Mouse (Mus musculus) retina, adult 2 months (tissue): ENCODE results near the gene Ing2.
A peak's percentile ranks its signal among the peaks of the same experiment; 100 is the strongest.

Source experiments
- DNase-seq: peaks from one replicate; pipeline ENCODE4 v3.0.0-alpha.2; 2012; ENCODE audit warnings: low read depth, low spot score

Gene Ing2

GRCm38 (mm10) chr8:47674777-47675710 lies at the start of gene Ing2:
Gene Ing2, minus strand, starts transcription at chr8:47675556.
- DNase-seq, result peak; percentile 99

- no peak for DNase-seq
Measured at GRCm38 (mm10) chr8:47721609-47722008, 46.3 kb upstream of the Ing2 start.

- no peak for DNase-seq
Measured at GRCm38 (mm10) chr8:47718641-47719040, 43.3 kb upstream of the Ing2 start.

GRCm38 (mm10) chr8:47713761-47714745 lies 38.7 kb upstream of the Ing2 start, which contains the start of gene Cdkn2aip:
Gene Cdkn2aip, minus strand, starts transcription at chr8:47713932.
- peak; percentile 90 for DNase-seq

- DNase-seq, result no peak
Measured at GRCm38 (mm10) chr8:47713171-47713663, 37.9 kb upstream of the Ing2 start.

GRCm38 (mm10) chr8:47708106-47708505 lies 32.8 kb upstream of the Ing2 start:
- no peak for DNase-seq

- DNase-seq, result no peak
Measured at GRCm38 (mm10) chr8:47706746-47707145, 31.4 kb upstream of the Ing2 start.

- no peak for DNase-seq
Measured at GRCm38 (mm10) chr8:47702333-47702732, 27.0 kb upstream of the Ing2 start.

GRCm38 (mm10) chr8:47697696-47698095 lies 22.3 kb upstream of the Ing2 start:
- no peak for DNase-seq

- DNase-seq, result no peak
Measured at GRCm38 (mm10) chr8:47695431-47696105, 20.2 kb upstream of the Ing2 start.

- peak; percentile 56 for DNase-seq
Measured at GRCm38 (mm10) chr8:47693119-47693518, 17.8 kb upstream of the Ing2 start.

- DNase-seq, result no peak
Measured at GRCm38 (mm10) chr8:47691831-47692230, 16.5 kb upstream of the Ing2 start.

GRCm38 (mm10) chr8:47691303-47691702 lies 15.9 kb upstream of the Ing2 start:
- DNase-seq, result no peak

GRCm38 (mm10) chr8:47690674-47691078 lies 15.3 kb upstream of the Ing2 start:
- DNase-seq, result no peak

GRCm38 (mm10) chr8:47689704-47690326 lies 14.5 kb upstream of the Ing2 start:
- no peak for DNase-seq

GRCm38 (mm10) chr8:47684441-47684840 lies 9.1 kb upstream of the Ing2 start:
- no peak for DNase-seq

- DNase-seq, result no peak
Measured at GRCm38 (mm10) chr8:47683994-47684393, 8.6 kb upstream of the Ing2 start.

GRCm38 (mm10) chr8:47680306-47680705 lies 5.0 kb upstream of the Ing2 start:
- DNase-seq, result no peak

- no peak for DNase-seq
Measured at GRCm38 (mm10) chr8:47679603-47680002, 4.2 kb upstream of the Ing2 start.

GRCm38 (mm10) chr8:47676631-47677030 lies 1.3 kb upstream of the Ing2 start:
- DNase-seq, result no peak

- DNase-seq, result no peak
Measured at GRCm38 (mm10) chr8:47676224-47676623, 868 bp upstream of the Ing2 start.
